Mouse (Mus musculus) MEL (cell line): ENCODE measurements around the gene Ccnj. TPM values are rescaled to one million over a fixed set of nuclear protein-coding genes. Genes with fewer than 3 reads are reported as not detected.

ENCODE experiments used
- DNase-seq: peaks from one replicate; pipeline ENCODE4 v3.0.0; 2011; ENCODE audit warnings: low read depth, low spot score
- H3K27ac ChIP-seq: 2 replicates; pipeline ENCODE4 v1.5.1; 2012; ENCODE audit warnings: low read depth, mild to moderate bottlenecking, control low read depth, low read length, moderate library complexity; ENCODE audit not compliant: control insufficient read depth
- H3K27me3 ChIP-seq, 2 experiments: fragments of 150-350 bp in 1 of 2; sonication (generic) in 1 of 2; 2 replicates each; pipeline ENCODE4 v1.6.1; 2012; ENCODE audit warnings: low read length in 2 of 2, mild to moderate bottlenecking in 2 of 2, improper control_type of control experiment in 1 of 2, moderate library complexity in 1 of 2; ENCODE audit not compliant: insufficient read depth in 2 of 2, control insufficient read depth in 1 of 2
- H3K36me3 ChIP-seq, 2 experiments: 2 replicates each; pipeline ENCODE4 v1.6.1; 2012 to 2014; ENCODE audit warnings: low read length in 2 of 2, improper control_type of control experiment in 1 of 2, inconsistent platforms in 1 of 2, mild to moderate bottlenecking in 1 of 2; ENCODE audit not compliant: insufficient read depth in 2 of 2, control insufficient read depth in 1 of 2
- H3K4me1 ChIP-seq, 2 experiments: fragments of 150-350 bp in 1 of 2; sonication (generic) in 1 of 2; 2 replicates each; pipeline ENCODE4 v1.6.1; 2012; ENCODE audit warnings: low read length in 2 of 2, improper control_type of control experiment in 1 of 2, mild to moderate bottlenecking in 1 of 2; ENCODE audit not compliant: insufficient read depth in 2 of 2, control insufficient read depth in 1 of 2
- H3K4me3 ChIP-seq, 2 experiments: fragments of 150-350 bp in 1 of 2; sonication (generic) in 1 of 2; 2 replicates each; pipeline ENCODE4 v1.5.1; 2012; ENCODE audit warnings: low read depth in 2 of 2, low read length in 2 of 2, mild to moderate bottlenecking in 2 of 2, moderate library complexity in 2 of 2, control low read depth in 1 of 2, improper control_type of control experiment in 1 of 2; ENCODE audit not compliant: control insufficient read depth in 1 of 2, insufficient read depth in 1 of 2
- H3K79me2 ChIP-seq: 2 replicates; pipeline ENCODE4 v1.6.1; 2012; ENCODE audit warnings: mild to moderate bottlenecking, low read length, moderate library complexity; ENCODE audit not compliant: control insufficient read depth, poor library complexity, insufficient read depth
- H3K9ac ChIP-seq: 2 replicates; pipeline ENCODE4 v1.6.1; 2012; ENCODE audit warnings: low read depth, mild to moderate bottlenecking, control low read depth, low read length, moderate library complexity; ENCODE audit not compliant: control insufficient read depth, poor library complexity, severe bottlenecking
- H3K9me3 ChIP-seq: fragments of 150-350 bp; sonication (generic); replicated peaks from 2 replicates; pipeline ENCODE4 v1.6.1; 2012; ENCODE audit warnings: mild to moderate bottlenecking, low read length, improper control_type of control experiment, moderate library complexity; ENCODE audit not compliant: insufficient read depth
- BHLHE40 ChIP-seq: IDR thresholded peaks from 2 replicates; pipeline ENCODE4 v1.6.1; 2012; ENCODE audit warnings: low read depth, mild to moderate bottlenecking, inconsistent platforms, low read length, improper control_type of control experiment, borderline replicate concordance
- CHD2 ChIP-seq: IDR thresholded peaks from 2 replicates; pipeline ENCODE4 v1.6.1; 2011; ENCODE audit warnings: low read length, improper control_type of control experiment
- CTCF ChIP-seq, 3 experiments: IDR thresholded peaks in 2 of 3; conservative IDR thresholded peaks in 1 of 3; 2 replicates each; pipeline ENCODE4 v1.5.1; 2011 to 2012; ENCODE audit warnings: low read length in 3 of 3, low read depth in 2 of 3, mild to moderate bottlenecking in 2 of 3, improper control_type of control experiment in 1 of 3, inconsistent platforms in 1 of 3, mixed read lengths in 1 of 3, moderate library complexity in 1 of 3; ENCODE audit not compliant: control insufficient read depth in 1 of 3, insufficient read depth in 1 of 3, poor library complexity in 1 of 3, severe bottlenecking in 1 of 3
- ELF1 ChIP-seq: IDR thresholded peaks from 2 replicates; pipeline ENCODE4 v1.6.1; 2014; ENCODE audit warnings: low read depth, mild to moderate bottlenecking, inconsistent platforms, low read length, improper control_type of control experiment, moderate library complexity
- EP300 ChIP-seq, 2 experiments: IDR thresholded peaks; 2 replicates each; pipeline ENCODE4 v1.6.1; 2011; ENCODE audit warnings: improper control_type of control experiment in 2 of 2, low read length in 2 of 2, low read depth in 1 of 2, mild to moderate bottlenecking in 1 of 2
- GABPA ChIP-seq: IDR thresholded peaks from 2 replicates; pipeline ENCODE4 v1.6.1; 2012; ENCODE audit warnings: low read depth, mild to moderate bottlenecking, inconsistent platforms, low read length, improper control_type of control experiment, moderate library complexity
- GATA1 ChIP-seq: IDR thresholded peaks from 2 replicates; pipeline ENCODE4 v1.6.1; 2011; ENCODE audit warnings: low read depth, low read length, improper control_type of control experiment
- HCFC1 ChIP-seq: IDR thresholded peaks from 2 replicates; pipeline ENCODE4 v1.6.1; 2012; ENCODE audit warnings: low read depth, mild to moderate bottlenecking, inconsistent platforms, low read length, improper control_type of control experiment, moderate library complexity
- JUND ChIP-seq: IDR thresholded peaks from 2 replicates; pipeline ENCODE4 v1.6.1; 2011; ENCODE audit warnings: low read depth, mild to moderate bottlenecking, improper control_type of control experiment, low read length
- MAX ChIP-seq: IDR thresholded peaks from 2 replicates; pipeline ENCODE4 v1.6.1; 2011; ENCODE audit warnings: low read length, improper control_type of control experiment
- MAZ ChIP-seq: IDR thresholded peaks from 2 replicates; pipeline ENCODE4 v1.6.1; 2012; ENCODE audit warnings: low read depth, mild to moderate bottlenecking, inconsistent platforms, low read length, improper control_type of control experiment
- MYB ChIP-seq: IDR thresholded peaks from 2 replicates; pipeline ENCODE4 v1.6.1; 2011; ENCODE audit warnings: mild to moderate bottlenecking, low read depth, low read length, improper control_type of control experiment
- POLR2A ChIP-seq, 2 experiments: IDR thresholded peaks; 2 replicates each; pipeline ENCODE4 v1.6.1; 2011 to 2012; ENCODE audit warnings: low read length in 2 of 2, mild to moderate bottlenecking in 2 of 2, control low read depth in 1 of 2, improper control_type of control experiment in 1 of 2, low read depth in 1 of 2, moderate library complexity in 1 of 2; ENCODE audit not compliant: control insufficient read depth in 1 of 2, insufficient read depth in 1 of 2, poor library complexity in 1 of 2
- POLR2AphosphoS2 ChIP-seq: IDR thresholded peaks from 2 replicates; pipeline ENCODE4 v1.6.1; 2011; ENCODE audit warnings: low read length, improper control_type of control experiment
- POLR2AphosphoS5 ChIP-seq: IDR thresholded peaks from 2 replicates; pipeline ENCODE4 v1.6.1; 2012; ENCODE audit warnings: low read depth, borderline replicate concordance, mild to moderate bottlenecking, inconsistent platforms, low read length, moderate library complexity, mixed read lengths
- RCOR1 ChIP-seq: IDR thresholded peaks from 2 replicates; pipeline ENCODE4 v1.6.1; 2012; ENCODE audit warnings: low read depth, mild to moderate bottlenecking, inconsistent platforms, low read length, improper control_type of control experiment
- SIN3A ChIP-seq: IDR thresholded peaks from 2 replicates; pipeline ENCODE4 v1.6.1; 2012; ENCODE audit warnings: low read length, improper control_type of control experiment, inconsistent platforms
- SMC3 ChIP-seq: IDR thresholded peaks from 2 replicates; pipeline ENCODE4 v1.6.1; 2011; ENCODE audit warnings: low read depth, low read length, improper control_type of control experiment
- TAL1 ChIP-seq: IDR thresholded peaks from 2 replicates; pipeline ENCODE4 v1.6.1; 2012; ENCODE audit warnings: mild to moderate bottlenecking, inconsistent platforms, low read length, moderate library complexity, mixed read lengths
- UBTF ChIP-seq: IDR thresholded peaks from 2 replicates; pipeline ENCODE4 v1.6.1; 2012; ENCODE audit warnings: low read depth, mild to moderate bottlenecking, inconsistent platforms, low read length, improper control_type of control experiment, moderate library complexity, borderline replicate concordance; ENCODE audit not compliant: insufficient read depth
- USF2 ChIP-seq, 2 experiments: IDR thresholded peaks; 2 replicates each; pipeline ENCODE4 v1.6.1; 2011 to 2012; ENCODE audit warnings: improper control_type of control experiment in 2 of 2, low read length in 2 of 2, borderline replicate concordance in 1 of 2, inconsistent platforms in 1 of 2, low read depth in 1 of 2, mild to moderate bottlenecking in 1 of 2; ENCODE audit not compliant: insufficient read depth in 1 of 2
- ZC3H11A ChIP-seq: IDR thresholded peaks from 2 replicates; pipeline ENCODE4 v1.6.1; 2012; ENCODE audit warnings: low read depth, mild to moderate bottlenecking, inconsistent platforms, low read length, improper control_type of control experiment
- ZKSCAN1 ChIP-seq: IDR thresholded peaks from 2 replicates; pipeline ENCODE4 v1.6.1; 2012; ENCODE audit warnings: low read depth, mild to moderate bottlenecking, inconsistent platforms, low read length, improper control_type of control experiment, moderate library complexity
- ZMIZ1 ChIP-seq: IDR thresholded peaks from 2 replicates; pipeline ENCODE4 v1.6.1; 2012; ENCODE audit warnings: low read depth, mild to moderate bottlenecking, inconsistent platforms, low read length, improper control_type of control experiment, moderate library complexity
- polyA plus RNA-seq, 2 experiments: library from polyadenylated mRNA; stranded (reverse) in 1 of 2; unstranded in 1 of 2; fragments of >175 nt in 1 of 2; fragments of >200 nt in 1 of 2; gene quantifications; 2 replicates each; pipeline versions ENCODE4 v1.2.1 to v1.2.4; 2012; ENCODE audit warnings: low replicate concordance in 2 of 2, low read depth in 1 of 2; ENCODE audit not compliant: insufficient read length in 2 of 2, insufficient read depth in 1 of 2, missing spikeins in 1 of 2
- total RNA-seq: library from RNA; depleted of rRNA; stranded (reverse); fragments of 300-350 nt; gene quantifications from 2 replicates; pipeline ENCODE4 v1.2.3, GENCODE M21; 2012

Gene Ccnj
- total and polyA plus RNA-seq, 3 experiments = 8.5 to 10.7 TPM; not detected in 1

- TF ChIP-seq USF2 (IDR thresholded peaks at IDR 0.05; ENCODE audit: borderline replicate concordance in 1 of 2, insufficient read depth in 1 of 2, low read depth in 1 of 2, low read length in 2 of 2) = no peak
Observed at GRCm38 (mm10) chr19:40818764-40819163, 12.3 kb upstream of the Ccnj start (continued).

- no peaks in the 10 kb centered on the region for H3K9me3 ChIP-seq
- no peaks in the 10 kb centered on the region for H3K27me3 ChIP-seq
- TF ChIP-seq MYB (no peak), HCFC1 (no peak), POLR2A (IDR thresholded peaks at IDR 0.05; ENCODE audit: control insufficient read depth in 1 of 2, insufficient read depth in 1 of 2, low read depth in 1 of 2, low read length in 2 of 2, poor library complexity in 1 of 2) (no peak), SIN3A (no peak), CTCF (IDR thresholded peaks at IDR 0.05 in 2 of 3, conservative IDR thresholded peaks at IDR 0.05 in 1 of 3; ENCODE audit: control insufficient read depth in 1 of 3, insufficient read depth in 1 of 3, low read depth in 2 of 3, low read length in 3 of 3, poor library complexity in 1 of 3, severe bottlenecking in 1 of 3) (no peak), ELF1 (no peak), GATA1 (no peak), GABPA (no peak), EP300 (IDR thresholded peaks at IDR 0.05; ENCODE audit: low read depth in 1 of 2, low read length in 2 of 2) (no peak), TAL1 (no peak), POLR2AphosphoS2 (no peak), JUND (no peak), ZMIZ1 (no peak), RCOR1 (no peak), POLR2AphosphoS5 (no peak), UBTF (no peak), CHD2 (no peak)
- peaks cover 6 to 29% of the 10 kb centered on the region in 2 experiments for H3K4me1 ChIP-seq
- H3K79me2 ChIP-seq = no peaks in the 10 kb centered on the region
- DNase-seq = no peak
- peaks cover 0 to 15% of the 10 kb centered on the region in 2 experiments; a peak in 2 of 4 replicates for H3K36me3 ChIP-seq
- H3K9ac ChIP-seq = no peak overlapping the region
- no peak overlapping the region for H3K4me3 ChIP-seq
- H3K27ac ChIP-seq = no peak overlapping the region
Observed at GRCm38 (mm10) chr19:40821306-40821825, 9.7 kb upstream of the Ccnj start.

- Histone ChIP-seq H3K27me3 (0 out of 4 replicates have a peak, but pooled peaks cover 0 to 2% of the 10 kb centered on the region in 2 experiments), H3K36me3 (peaks cover 0 to 13% of the 10 kb centered on the region in 2 experiments; a peak in 2 of 4 replicates), H3K4me1 (peaks cover 9 to 18% of the 10 kb centered on the region in 2 experiments), H3K79me2 (no peaks in the 10 kb centered on the region; the same call in 1 of the 2 replicates), H3K9ac (no peak overlapping the region), H3K4me3 (no peak overlapping the region), H3K9me3 (no peaks in the 10 kb centered on the region)
- TF ChIP-seq SMC3 = no peak
- no peak for TF ChIP-seq ZKSCAN1
- TF ChIP-seq POLR2AphosphoS2 = no peak
- TF ChIP-seq BHLHE40 = no peak
- no peak for TF ChIP-seq CHD2
- no peak for TF ChIP-seq RCOR1
- no peak for TF ChIP-seq MAZ
- no peak for TF ChIP-seq ELF1
- TF ChIP-seq USF2 (IDR thresholded peaks at IDR 0.05; ENCODE audit: borderline replicate concordance in 1 of 2, insufficient read depth in 1 of 2, low read depth in 1 of 2, low read length in 2 of 2) = no peak
- no peak for TF ChIP-seq MAX
- TF ChIP-seq ZC3H11A = no peak
- no peak for TF ChIP-seq JUND
- no peak for TF ChIP-seq SIN3A
- TF ChIP-seq, all 39 proteins: peak for 0
- H3K27ac ChIP-seq = no peak overlapping the region
- peak; percentile 11 for DNase-seq
Observed at GRCm38 (mm10) chr19:40825636-40826035, 5.4 kb upstream of the Ccnj start.
